Mouse (Mus musculus) CD8-positive naive resting alpha-beta T cell, adult 57 days (primary cell): ENCODE data around the gene B3gat2. TPM values are rescaled to one million over a fixed set of nuclear protein-coding genes. Genes with fewer than 3 reads are reported as not detected.

Experiments used
- total RNA-seq: library from RNA; stranded (reverse); gene quantifications from one replicate; pipeline ENCODE4 v1.2.4, GENCODE M21; 2023

B3gat2 gene
- not detected for total RNA-seq

DNA sequence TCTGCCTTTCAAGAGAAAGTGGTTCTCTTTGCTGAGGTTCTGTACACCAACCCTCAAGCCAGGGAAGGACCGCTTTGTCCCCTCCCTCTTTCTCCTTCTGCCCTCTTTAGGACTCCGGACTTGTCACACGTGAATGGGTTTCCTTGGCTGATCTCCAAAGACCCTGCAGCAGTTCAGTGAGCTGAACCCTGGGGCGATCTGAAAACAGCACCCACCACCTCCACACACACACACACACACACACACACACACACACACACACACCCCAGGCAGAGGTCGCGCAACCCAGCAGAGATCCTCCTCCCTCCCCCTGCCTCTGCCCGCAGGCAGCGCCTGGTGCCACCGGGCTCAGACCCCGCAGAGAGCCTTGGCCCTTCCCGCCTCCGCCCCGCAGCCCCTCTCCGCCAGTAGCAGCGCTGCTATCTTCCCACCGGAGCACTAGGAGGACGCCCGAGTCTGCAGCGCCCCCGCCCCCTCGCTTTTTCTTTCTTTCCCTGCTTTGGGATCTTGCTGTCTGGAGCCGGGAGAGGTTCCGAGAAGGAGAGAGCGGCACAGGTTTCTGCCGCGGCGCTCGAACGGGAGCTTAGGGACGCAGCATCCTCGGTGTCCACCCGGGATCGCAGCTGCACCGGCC lies at the start of gene B3gat2:
Gene B3gat2 (plus strand): TSS at position 252 of the 634 bp plus-strand sequence.

Other genes starting within 250 kb of the B3gat2 start
- 45.1 TPM for gene Smap1, start 160.6 kb downstream of the B3gat2 start, total RNA-seq
- 14.9 TPM for gene Sdhaf4, start 243.9 kb downstream of the B3gat2 start, total RNA-seq